Mouse (Mus musculus) adrenal gland, adult 2 months (tissue): ENCODE results near the gene Atp6v1g3. TPM values are rescaled to one million over a fixed set of nuclear protein-coding genes. Genes with fewer than 3 reads are reported as not detected.

ENCODE experiments used
- DNase-seq: peaks from one replicate; pipeline ENCODE4 v3.0.0; 2021
- polyA plus RNA-seq: library from polyadenylated mRNA; depleted of rRNA; stranded (reverse); fragments of >200 nt; gene quantifications from 2 replicates; pipeline ENCODE4 v1.2.3, GENCODE M21; 2012
- total RNA-seq, 2 experiments: library from RNA; stranded (reverse); gene quantifications; 2 replicates each; pipeline ENCODE4 v1.2.3; 2021

The Atp6v1g3 gene
- total and polyA plus RNA-seq, 3 experiments = not detected

GRCm38 (mm10) chr1:138289455-138290425, 16.2 kb downstream of the Atp6v1g3 start:
- DNase-seq = no peak

- DNase-seq = no peak
Observed at GRCm38 (mm10) chr1:138291463-138291862, 17.9 kb downstream of the Atp6v1g3 start.

- no peak for DNase-seq
Observed at GRCm38 (mm10) chr1:138294487-138294886, 20.9 kb downstream of the Atp6v1g3 start.

- no peak for DNase-seq
Observed at GRCm38 (mm10) chr1:138298156-138298555, 24.6 kb downstream of the Atp6v1g3 start.

GRCm38 (mm10) chr1:138299576-138299975, 26.0 kb downstream of the Atp6v1g3 start:
- DNase-seq = peak; percentile 74

- no peak for DNase-seq
Observed at GRCm38 (mm10) chr1:138301920-138302319, 28.4 kb downstream of the Atp6v1g3 start.

- DNase-seq = no peak
Observed at GRCm38 (mm10) chr1:138302756-138303155, 29.2 kb downstream of the Atp6v1g3 start.

GRCm38 (mm10) chr1:138303296-138303695, 29.8 kb downstream of the Atp6v1g3 start:
- no peak for DNase-seq

- peak; percentile 11 for DNase-seq
Observed at GRCm38 (mm10) chr1:138304141-138304915, 30.8 kb downstream of the Atp6v1g3 start.

- no peak for DNase-seq
Observed at GRCm38 (mm10) chr1:138322657-138323056, 49.1 kb downstream of the Atp6v1g3 start.

- no peak for DNase-seq
Observed at GRCm38 (mm10) chr1:138323076-138323630, 49.6 kb downstream of the Atp6v1g3 start.

GRCm38 (mm10) chr1:138326091-138326490, 52.6 kb downstream of the Atp6v1g3 start:
- DNase-seq = no peak

GRCm38 (mm10) chr1:138326566-138326965, 53.0 kb downstream of the Atp6v1g3 start:
- DNase-seq = no peak

GRCm38 (mm10) chr1:138327466-138328245, 54.1 kb downstream of the Atp6v1g3 start:
- DNase-seq = no peak

GRCm38 (mm10) chr1:138328320-138328719, 54.8 kb downstream of the Atp6v1g3 start:
- DNase-seq = no peak

GRCm38 (mm10) chr1:138330556-138330955, 57.0 kb downstream of the Atp6v1g3 start:
- no peak for DNase-seq

GRCm38 (mm10) chr1:138331596-138331995, 58.1 kb downstream of the Atp6v1g3 start:
- DNase-seq = no peak

GRCm38 (mm10) chr1:138334701-138335100, 61.2 kb downstream of the Atp6v1g3 start:
- no peak for DNase-seq

- DNase-seq = no peak
Observed at GRCm38 (mm10) chr1:138337417-138337816, 63.9 kb downstream of the Atp6v1g3 start.
